Mouse (Mus musculus) Patski (cell line): ENCODE data around the gene Mrps23. TPM values are rescaled to one million over a fixed set of nuclear protein-coding genes. Genes with fewer than 3 reads are reported as not detected.

Experiments used
- ATAC-seq: fragments of 100-300 bp; one replicate; pipeline ENCODE4 v1.8.0; 2021
- CTCF ChIA-PET: fragments of 350-600 bp; sonication (Branson Sonifier 250); formaldehyde crosslinking; loops from one replicate; lab custom pipeline; 2022; ENCODE audit warnings: inconsistent platforms; lab: Charles Lee
- POLR2A ChIA-PET: fragments of 350-600 bp; sonication (Branson Sonifier 250); formaldehyde crosslinking; loops from one replicate; lab custom pipeline; 2022; ENCODE audit warnings: antibody characterized with exemption, inconsistent platforms; lab: Charles Lee
- DNase-seq: peaks from one replicate; pipeline ENCODE4 v3.0.0-alpha.2; 2011; ENCODE audit warnings: low read depth, low spot score
- H3K27me3 ChIP-seq: fragments of 371-371 bp; one replicate; pipeline ENCODE4 v1.5.1; 2021
- CTCF ChIP-seq: fragments of 100-300 bp; IDR thresholded peaks from one replicate; pipeline ENCODE4 v1.5.1; 2021
- in situ Hi-C: fragments of 300-500 bp; cut with MboI; formaldehyde crosslinking; loops from 3 replicates; pipeline ENCODE4 v1.11.1; 2018; ENCODE audit warnings: low pct_unique_long_range_greater_than_20kb, mixed read lengths
- polyA plus RNA-seq: library from polyadenylated mRNA; unstranded; gene quantifications from one replicate; pipeline ENCODE4 v1.2.3, GENCODE M21; 2021

Gene Mrps23
- polyA plus RNA-seq, 1 experiment from 2014 or later: 105 TPM

DNA sequence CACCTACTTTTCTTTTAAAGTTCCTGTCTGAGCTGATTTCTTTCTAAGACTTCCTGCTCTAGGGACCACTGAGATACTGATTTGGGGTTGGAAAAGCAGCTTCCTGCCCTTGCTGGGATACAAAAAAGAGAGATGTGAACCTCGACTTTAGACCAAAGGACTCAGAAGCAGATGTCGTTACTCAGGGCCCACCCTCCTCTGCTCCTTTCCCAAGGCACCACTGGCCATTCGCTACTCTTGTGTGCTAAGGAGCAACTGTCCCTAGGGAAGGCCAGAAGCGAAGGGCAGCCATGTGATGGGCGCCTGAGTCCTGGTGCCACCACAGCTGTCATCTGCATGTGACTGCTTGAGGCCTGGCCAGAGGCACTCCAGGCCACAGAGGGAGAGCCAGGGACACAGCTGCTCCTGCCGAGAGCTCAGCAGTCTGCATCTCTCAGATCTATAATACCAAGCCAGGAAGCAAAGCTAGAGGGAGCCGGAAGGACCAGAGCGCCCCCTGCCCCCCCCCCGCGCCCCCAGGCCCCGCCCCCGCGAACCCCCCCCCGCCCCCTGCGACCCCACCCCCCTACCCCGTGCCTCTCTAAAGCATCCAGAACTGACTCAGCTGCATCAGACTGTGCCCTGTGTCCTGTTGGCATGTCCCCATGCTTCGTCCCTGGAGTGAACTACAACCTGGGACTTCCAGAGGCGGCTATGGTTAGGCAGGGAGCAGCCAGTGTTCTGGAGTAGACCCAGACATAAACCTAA is 48.8 kb downstream of the Mrps23 start:
- DNase-seq (no peak), ATAC-seq (no peak)
- TF ChIP-seq CTCF: no peak
- ChIA-PET CTCF (interaction anchor here (0.5 to 3.3 kb wide), 23 partner anchors 8 to 570 kb away, joined by 3 to 34 read pairs (median 4); no protein-coding TSS in a partner anchor), POLR2A (interaction anchor here (0.5 kb wide), 1 partner anchor 464 kb away, joined by 3 read pairs; no protein-coding TSS in a partner anchor)
- in situ Hi-C loops: loop anchor here (5.0 kb wide), 1 partner anchor 569 kb away; no protein-coding TSS in a partner anchor
- no peaks in the 10 kb centered on the region for H3K27me3 ChIP-seq

DNA sequence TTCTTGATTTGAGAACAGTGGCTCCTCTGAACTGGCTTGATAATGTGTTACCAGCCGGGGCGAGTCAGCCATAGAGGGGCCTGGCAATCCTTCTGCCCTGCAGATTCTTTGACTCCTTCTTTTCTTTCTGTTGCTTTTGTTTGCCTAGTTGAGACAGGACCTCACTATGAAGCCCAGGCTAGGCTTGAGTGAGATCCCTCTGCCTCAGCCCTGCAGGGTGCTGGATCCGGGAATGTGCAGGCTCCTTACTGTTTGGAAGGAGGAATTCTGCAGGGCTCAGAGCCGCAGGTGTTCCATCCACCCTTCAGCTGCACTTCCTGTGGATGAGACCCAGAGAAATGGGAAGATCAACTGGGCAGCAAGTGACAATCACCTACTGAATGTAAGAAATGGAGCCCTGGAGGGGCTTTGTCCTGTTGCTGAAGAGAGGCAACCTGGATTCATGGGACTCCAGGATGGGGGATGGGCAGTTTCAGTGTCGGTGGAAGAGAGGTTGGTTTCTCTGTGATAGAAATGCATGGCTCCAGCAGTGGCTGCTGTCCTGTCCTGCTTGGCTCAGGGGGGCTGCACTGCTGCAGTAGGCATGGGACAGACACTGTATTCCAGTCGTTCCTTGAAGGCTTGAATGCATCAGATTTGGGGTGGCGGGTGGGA is 49.5 kb downstream of the Mrps23 start:
- DNase-seq (no peak), ATAC-seq (no peak)
- in situ Hi-C loops: loop anchor here (5.0 kb wide), 1 partner anchor 569 kb away; no protein-coding TSS in a partner anchor
- CTCF ChIA-PET: interaction anchor here (1.9 to 3.3 kb wide), 3 partner anchors 15 to 569 kb away, joined by 5 to 34 read pairs (median 9); no protein-coding TSS in a partner anchor
- POLR2A ChIA-PET: no interaction called here
- no peaks in the 10 kb centered on the region for H3K27me3 ChIP-seq
- no peak for TF ChIP-seq CTCF

DNA sequence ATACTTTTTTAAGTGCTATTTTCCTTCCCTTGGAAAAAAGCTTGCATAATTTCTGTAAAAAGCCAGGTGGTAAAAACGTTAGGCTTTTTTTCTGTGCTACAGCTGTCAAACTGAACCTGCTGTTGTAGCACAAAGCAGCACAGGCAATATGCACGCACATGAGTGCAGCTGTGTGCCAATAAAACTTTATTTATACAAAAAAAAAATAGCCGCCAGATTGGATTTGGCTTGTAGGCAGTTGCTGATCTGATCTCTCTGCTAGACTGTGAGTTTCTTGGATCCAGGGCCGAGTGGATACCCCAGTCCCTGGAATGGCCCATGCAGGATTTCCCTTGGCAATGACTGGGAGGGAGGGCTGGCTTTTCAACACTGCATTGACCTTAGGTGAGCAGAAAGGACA is 53.5 kb downstream of the Mrps23 start:
- in situ Hi-C loops: no loop called here
- DNase-seq: no peak
- no peak for ATAC-seq
- POLR2A ChIA-PET: no interaction called here
- H3K27me3 ChIP-seq: no peaks in the 10 kb centered on the region
- CTCF ChIA-PET: no interaction called here
- no peak for TF ChIP-seq CTCF

DNA sequence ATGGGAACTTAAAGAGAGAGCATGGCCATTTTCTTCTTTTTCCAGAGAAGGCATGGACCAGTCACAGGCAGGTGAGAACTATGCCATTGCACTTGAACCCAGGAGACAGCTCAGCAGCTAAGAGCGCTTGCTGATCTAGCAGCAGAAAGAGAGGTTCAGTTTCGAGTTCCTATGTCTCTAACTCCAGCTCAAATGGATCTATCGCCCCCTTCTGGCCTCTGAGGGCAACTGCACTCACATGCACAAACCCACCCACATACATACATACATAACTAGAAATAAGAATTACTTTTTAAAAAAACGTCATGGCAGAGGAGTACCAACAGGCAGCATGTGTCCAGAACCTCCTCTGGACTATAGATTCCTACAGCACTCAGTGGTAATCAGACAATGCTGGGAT is 54.0 kb downstream of the Mrps23 start:
- no peak for TF ChIP-seq CTCF
- H3K27me3 ChIP-seq: no peaks in the 10 kb centered on the region
- no peak for ATAC-seq
- POLR2A ChIA-PET: no interaction called here
- in situ Hi-C loops: no loop called here
- no peak for DNase-seq
- CTCF ChIA-PET: no interaction called here

DNA sequence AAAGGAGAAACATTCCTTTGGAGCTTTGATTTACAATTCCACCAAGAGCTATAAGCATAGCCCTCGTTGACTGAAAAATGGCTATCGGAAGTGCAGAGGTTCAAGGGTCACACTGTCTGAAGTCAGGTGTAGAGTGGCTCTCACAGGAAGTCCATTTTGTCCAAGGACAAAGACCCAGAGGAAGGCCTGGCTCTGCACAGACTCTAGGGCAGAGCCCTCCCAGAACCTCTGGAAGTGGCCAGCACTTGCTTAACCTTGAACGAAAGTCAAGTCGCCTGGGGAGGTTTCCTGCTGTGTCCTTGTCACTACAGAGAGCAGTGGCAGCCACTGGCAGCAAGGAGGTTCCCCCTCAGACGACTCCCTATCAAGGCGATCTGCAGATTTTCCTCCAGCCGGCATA is 56.3 kb downstream of the Mrps23 start:
- no peak for TF ChIP-seq CTCF
- DNase-seq (no peak), ATAC-seq (no peak)
- POLR2A ChIA-PET: no interaction called here
- in situ Hi-C loops: no loop called here
- CTCF ChIA-PET: interaction anchor here (0.8 to 1.6 kb wide), 3 partner anchors 8 to 32 kb away, joined by 3 to 4 read pairs (median 3); no protein-coding TSS in a partner anchor
- H3K27me3 ChIP-seq: no peaks in the 10 kb centered on the region

Other genes with a start within 250 kb of the Mrps23 start
- gene Dynll2, start 216.9 kb upstream of the Mrps23 start, polyA plus RNA-seq: 150 TPM
- 301 TPM for gene Srsf1, start 157.0 kb upstream of the Mrps23 start, polyA plus RNA-seq
- gene Vezf1, start 136.1 kb upstream of the Mrps23 start, polyA plus RNA-seq: 56.7 TPM
- 42.0 TPM for gene Cuedc1, start 106.3 kb upstream of the Mrps23 start, polyA plus RNA-seq
- not detected for gene Ccdc182, start 89.7 kb downstream of the Mrps23 start, polyA plus RNA-seq